Mouse (Mus musculus): ENCODE measurements at regions not wholly inside any gene's neighbourhood (a gene's known extent, or its start where the extent isn't known, plus 50 kb on each side); places are given as distances from the start of the nearest gene placed in this dataset.

- no peak for DNase-seq
Observed at GRCm38 (mm10) chr2:114994691-114995347, 340.1 kb upstream of the Dph6 start.

DNA sequence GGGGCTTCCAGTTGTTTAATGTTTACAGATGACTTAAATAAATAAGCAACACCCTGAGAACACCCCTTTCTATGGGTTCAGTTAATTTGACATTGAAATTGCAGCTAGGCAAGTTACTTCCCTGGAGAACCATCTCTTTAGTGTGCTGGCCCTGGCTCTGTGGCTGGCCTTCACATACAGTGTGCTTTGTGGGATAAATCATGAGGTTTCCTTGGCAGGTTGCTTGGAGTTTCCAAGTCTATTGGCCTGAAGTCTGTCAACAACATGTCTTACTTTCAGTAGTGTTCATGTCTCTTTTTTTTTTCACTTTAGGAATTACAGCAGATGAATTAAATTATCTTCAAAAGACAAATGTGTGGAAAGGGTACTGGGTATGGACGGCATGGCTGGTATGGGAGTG is 359.2 kb upstream of the Dph6 start:
- no peak for DNase-seq

- no peak for DNase-seq
Observed at GRCm38 (mm10) chr2:115026777-115027176, 372.0 kb upstream of the Dph6 start.

DNA sequence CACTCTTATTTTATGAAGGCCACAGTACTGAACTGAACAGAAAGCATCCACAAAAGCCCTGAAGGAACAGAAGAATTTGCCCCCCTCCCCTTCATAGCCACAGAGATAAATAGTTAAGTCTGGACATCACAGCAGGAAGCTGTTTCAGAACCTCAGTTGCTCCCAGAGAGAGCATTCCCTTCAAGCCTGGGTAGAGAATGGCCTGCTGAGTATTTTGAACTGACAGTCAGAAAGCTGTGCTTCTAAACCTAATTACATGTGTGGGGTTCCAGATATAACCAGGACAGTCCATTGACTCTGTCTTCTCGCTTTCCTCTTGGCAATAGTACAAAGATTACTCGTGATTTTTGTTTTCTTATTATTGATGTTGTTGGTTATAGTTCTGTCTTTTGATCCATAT is 376.4 kb upstream of the Dph6 start:
- DNase-seq = no peak

- DNase-seq = no peak
Observed at GRCm38 (mm10) chr2:115036205-115036604, 381.4 kb upstream of the Dph6 start.

- DNase-seq = no peak
Observed at GRCm38 (mm10) chr2:115042299-115042785, 387.6 kb upstream of the Dph6 start.

DNA sequence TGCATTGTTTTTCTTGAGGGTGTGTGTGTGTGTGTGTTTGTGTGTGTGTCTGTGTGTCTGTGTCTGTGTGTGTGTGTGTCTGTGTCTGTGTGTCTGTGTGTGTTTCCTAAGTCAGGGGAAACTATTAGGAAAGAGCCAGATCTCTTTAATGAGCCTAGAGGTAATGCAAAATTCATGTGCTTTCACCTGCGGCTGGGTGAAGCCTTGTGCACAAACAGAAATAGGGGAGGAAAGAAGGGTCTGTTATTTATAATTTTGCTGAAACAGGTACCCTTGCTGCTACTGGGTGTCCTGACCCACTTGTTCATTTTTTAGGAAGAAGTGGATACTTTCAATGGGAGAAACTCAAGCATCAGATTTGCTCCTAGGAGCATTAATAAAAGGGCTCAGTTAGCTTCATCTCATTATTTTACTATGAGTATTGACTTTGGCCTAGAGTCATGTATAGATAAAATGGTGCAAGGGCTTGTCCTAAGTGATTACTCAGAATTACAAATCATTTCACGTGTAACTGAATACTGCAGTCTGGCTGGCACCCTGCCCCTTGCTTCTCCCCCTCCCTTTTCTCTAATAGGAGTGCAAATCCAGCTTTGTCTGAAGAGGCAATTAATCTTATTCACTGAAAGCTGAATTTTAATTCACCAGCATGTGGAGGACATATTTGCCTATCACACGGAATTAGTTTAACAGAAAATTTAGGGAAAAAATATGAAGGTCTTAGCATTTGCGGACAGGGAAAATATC is 401.7 kb upstream of the Dph6 start:
- DNase-seq = no peak

GRCm38 (mm10) chr2:115057200-115057599 is 402.4 kb upstream of the Dph6 start:
- no peak for DNase-seq

DNA sequence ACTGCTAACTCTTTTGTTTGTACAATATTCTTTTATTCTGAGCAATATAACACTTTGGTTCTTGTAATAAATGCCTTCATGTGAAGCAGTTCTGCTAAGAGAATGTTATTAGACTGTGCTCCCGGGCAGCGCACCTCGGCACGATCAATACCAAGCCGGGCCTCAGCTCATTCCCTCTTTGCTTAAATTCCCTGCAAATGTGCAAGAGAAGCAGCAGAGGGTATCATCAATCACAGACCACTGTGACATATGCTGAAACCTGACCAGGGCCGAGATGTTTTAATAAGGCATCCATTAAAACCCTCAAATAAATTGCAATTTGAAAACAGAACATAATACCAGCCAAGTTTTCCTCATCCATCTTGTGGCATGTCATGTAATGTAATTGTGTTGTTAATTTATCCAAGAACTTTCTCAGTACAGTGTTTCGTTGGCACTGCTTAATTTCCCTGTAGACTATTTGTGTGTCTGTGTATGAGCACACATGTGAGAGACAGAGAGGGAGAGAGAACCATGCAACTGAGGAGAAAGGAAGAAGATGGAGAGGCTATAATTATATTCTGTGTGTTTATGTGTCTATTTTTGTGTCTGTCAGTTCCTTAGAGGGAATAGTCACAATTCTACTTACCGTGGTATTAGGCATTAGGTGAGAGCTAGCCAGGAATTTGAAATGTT is 412.9 kb upstream of the Dph6 start:
- DNase-seq = no peak

DNA sequence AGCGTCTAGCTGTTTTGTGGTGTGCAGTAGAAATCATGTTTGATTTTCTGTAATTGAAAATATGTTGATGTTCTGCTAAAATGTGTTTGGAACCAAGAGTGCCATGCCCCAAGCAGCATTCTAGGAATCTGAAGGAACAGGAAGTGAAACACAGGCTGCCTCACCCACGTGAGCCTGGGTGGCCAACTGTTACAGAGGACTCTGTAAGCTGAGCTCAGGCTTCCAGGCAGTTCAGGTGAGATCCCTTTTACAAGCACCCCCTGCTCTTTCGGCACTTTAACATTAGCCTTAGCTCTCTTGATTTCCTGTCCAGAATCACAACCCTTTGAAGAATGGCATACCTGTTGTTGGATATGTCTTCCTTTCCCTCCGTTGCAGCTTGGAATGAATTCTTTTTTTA is 414.9 kb upstream of the Dph6 start:
- DNase-seq = no peak

DNA sequence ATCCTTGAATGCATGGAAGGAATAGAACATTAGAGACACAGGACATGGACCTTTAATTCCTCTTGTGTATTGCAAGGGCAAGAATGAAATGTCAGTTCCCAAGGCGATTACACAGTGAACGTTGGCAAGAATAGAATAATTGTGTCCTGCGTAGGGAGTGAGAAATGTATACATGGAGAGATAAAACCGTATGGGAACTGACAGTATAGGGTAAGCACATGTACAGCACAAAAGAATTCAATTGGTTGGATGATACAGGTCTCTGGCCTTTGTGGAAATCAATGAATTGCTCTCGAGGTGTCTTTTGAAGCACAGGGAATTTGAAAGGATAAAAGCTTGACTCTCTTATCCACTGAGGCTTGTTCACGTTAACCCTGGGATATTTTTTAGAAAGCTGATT is 415.4 kb upstream of the Dph6 start:
- DNase-seq = no peak

DNA sequence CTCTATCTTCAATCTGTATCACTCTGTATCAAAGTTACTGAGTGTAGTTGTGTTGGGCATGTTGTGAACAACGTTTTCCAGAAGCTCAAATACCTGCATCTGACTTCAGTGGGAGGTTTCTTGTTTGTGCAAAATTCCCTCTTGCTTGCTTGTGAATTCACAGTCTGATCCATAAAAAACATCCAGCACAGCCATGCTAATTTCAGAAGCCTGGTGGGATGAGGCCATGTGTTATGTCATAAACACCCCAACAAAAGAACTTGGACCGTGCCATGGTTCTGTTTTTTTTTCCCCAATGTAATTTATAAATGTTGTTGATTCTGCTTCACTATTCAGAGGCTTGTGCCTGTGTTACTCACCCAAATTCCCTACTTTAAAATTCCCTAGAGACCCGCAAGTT is 415.9 kb upstream of the Dph6 start:
- DNase-seq = no peak

DNA sequence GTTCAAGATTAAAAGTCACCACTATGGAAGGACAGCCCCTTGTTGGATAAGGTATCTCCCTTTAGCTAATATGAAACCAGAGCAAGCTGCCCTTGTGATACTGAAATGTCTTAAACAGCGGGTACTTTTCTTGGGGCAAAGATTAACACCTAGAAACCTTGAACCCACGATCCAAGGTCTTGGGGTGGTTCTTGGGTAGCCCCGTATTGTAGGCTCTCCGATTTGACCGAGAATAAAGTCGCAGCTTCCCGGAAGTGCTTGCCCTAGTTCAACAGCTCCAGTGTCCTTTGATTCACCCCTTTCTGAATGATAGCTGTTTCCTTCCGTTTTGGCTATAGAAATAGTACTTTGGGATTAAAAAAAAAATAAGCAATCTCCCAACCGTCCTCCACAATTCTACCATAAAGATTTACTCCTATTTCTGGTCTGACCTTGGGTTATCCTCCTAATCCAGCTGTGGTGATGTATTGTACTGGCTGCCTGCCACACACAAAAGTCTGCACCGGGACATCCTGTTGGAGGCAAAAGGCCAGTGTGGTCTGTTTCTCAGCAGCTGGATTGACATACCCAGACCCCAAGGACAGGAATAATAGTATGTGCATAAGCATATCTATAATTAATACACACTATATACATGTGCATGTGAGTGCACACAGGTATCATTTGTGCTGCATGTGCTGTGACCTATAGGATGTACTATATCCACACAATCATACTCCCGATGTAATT is 427.0 kb upstream of the Dph6 start:
- DNase-seq = no peak

DNA sequence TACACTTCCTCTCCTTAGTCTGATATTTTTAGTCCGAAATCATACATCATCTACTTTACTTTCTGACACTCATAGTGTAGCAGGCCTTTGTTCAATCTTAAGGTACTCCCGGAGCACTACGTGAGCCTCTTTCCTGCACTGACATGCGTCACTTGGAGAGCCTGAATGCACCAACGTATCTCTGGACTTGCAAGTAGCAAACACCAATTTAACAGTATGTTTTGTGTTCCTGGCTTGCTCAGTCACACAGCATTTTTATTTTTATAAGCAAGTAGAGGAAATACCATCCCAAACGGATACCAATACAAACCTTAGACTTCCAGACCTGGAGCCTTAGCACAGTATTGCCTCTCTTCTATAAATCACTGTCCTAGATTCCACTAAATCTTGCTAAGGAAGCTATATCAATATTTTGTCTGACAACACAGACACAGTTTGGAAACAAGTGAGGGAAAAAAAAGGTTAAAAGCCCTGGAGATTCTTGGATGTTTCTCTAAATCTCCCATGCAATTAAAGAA is 427.6 kb upstream of the Dph6 start:
- no peak for DNase-seq

- DNase-seq = no peak
Observed at GRCm38 (mm10) chr2:115088421-115089120, 433.8 kb upstream of the Dph6 start.

DNA sequence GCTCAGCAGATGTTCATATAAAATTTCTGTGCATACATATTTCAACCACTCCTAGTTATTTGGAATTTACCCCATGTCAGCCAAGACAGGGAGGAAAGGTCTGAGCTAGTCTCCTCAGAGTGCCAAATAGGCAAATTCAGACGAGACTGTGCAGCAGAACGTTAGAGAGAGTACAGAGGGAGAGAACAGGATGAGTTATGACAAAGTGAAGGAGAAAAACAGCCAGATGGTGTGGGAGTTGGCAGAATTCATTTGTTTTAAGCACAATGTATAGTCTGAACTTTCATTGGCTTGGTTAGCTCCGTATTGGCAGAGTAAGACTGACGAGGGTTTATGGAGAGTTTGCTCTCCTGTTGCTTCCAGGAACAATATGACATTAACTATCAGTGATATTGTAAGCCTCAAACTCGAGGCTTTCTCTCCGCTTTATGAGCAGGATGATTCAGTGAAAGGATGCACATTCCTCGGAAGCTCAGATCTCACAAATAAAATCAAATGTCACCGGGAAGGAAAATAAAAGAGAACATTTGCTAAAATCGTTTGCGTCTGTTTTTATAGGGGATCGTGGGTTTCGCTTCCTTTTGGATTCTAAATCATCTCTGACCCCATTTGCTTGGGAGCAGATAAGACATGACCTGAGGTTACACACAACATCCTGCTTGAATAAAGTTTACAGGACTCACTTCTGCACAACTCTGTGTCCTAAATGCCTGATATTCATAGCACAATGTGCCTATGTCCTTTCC is 435.8 kb upstream of the Dph6 start:
- no peak for DNase-seq

- DNase-seq = no peak
Observed at GRCm38 (mm10) chr2:115095351-115095750, 440.6 kb upstream of the Dph6 start.

- no peak for DNase-seq
Observed at GRCm38 (mm10) chr2:115101501-115101900, 446.7 kb upstream of the Dph6 start.

DNA sequence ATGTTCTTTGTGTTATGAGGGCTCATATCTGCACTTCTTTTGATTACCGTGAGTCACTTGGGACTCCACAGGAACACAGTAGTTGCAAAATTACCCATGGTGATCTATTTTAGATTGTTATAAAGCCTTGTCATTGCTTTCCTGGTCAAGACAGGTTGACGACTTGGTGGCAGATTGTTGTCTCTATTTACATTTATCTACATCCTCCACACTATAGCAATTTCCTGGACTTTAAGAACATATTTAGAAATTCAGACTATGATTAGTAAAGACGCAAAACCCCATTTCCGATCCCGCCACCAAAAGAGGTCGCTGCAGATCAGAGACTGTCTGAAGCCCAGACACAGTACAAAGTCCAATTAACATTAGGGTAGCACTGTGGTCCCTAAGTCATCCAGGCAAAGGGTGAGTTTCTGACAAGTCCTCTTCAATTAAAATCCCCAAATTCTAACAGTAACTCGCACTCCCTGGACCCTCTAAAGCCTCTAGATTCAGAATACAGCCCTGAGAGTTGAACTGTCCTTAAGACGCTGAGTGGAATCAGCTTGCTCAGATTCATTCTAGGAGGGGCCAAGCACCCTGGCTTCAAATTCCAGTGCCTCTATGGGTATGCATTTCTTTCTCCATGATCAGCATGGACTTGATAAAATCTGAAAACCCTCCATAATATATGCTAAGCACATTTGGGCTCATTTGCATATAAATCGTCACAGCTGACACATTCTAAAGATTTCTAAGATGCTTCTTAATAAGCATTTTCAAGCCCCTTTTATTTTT is 461.9 kb upstream of the BC052040 start:
- no peak for DNase-seq

DNA sequence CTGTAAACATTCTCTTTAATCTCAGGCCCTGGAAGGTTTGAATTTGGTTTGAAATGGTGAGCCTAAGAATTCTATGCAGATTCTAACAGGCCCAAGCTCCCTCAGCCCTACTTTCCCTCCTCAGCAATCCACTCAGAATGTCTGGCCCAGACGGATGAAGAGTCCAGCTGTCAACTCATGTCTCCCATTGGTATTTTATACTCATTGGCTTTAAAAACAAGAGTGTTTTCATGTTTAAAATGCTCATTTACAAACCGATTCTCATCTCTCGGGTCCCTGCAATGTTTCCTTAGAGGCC is 461.4 kb upstream of the BC052040 start:
- DNase-seq = no peak
